Mouse (Mus musculus) CH12.LX (cell line): ENCODE data around the gene Gm49403. TPM values are rescaled to one million over a fixed set of nuclear protein-coding genes. Genes with fewer than 3 reads are reported as not detected.

ENCODE experiments used
- DNase-seq: peaks from one replicate; pipeline ENCODE4 v3.0.0-alpha.2; 2013; ENCODE audit errors: extremely low read depth
- H3K27ac ChIP-seq: 2 replicates; pipeline ENCODE4 v1.5.1; 2012; ENCODE audit warnings: low read depth, mild to moderate bottlenecking, control low read depth, moderate library complexity; ENCODE audit not compliant: insufficient read depth
- H3K27me3 ChIP-seq: replicated peaks from 2 replicates; pipeline ENCODE3; 2012; ENCODE audit warnings: inconsistent platforms
- H3K36me3 ChIP-seq, 2 experiments: replicated peaks in 1 of 2; 2 replicates each; pipeline versions ENCODE3 to v1.6.1; 2012; ENCODE audit warnings: inconsistent platforms in 1 of 2, low read length in 1 of 2, mild to moderate bottlenecking in 1 of 2, mixed read lengths in 1 of 2, moderate library complexity in 1 of 2; ENCODE audit not compliant: control insufficient read depth in 1 of 2, insufficient read depth in 1 of 2
- H3K4me1 ChIP-seq, 2 experiments: 2 replicates each; pipeline ENCODE4 v1.6.1; 2012; ENCODE audit warnings: inconsistent platforms in 1 of 2, moderate library complexity in 1 of 2; ENCODE audit not compliant: insufficient read depth in 2 of 2, control insufficient read depth in 1 of 2
- H3K4me2 ChIP-seq: 2 replicates; pipeline ENCODE4 v1.6.1; 2012; ENCODE audit warnings: low read depth, mild to moderate bottlenecking, control low read depth; ENCODE audit not compliant: poor library complexity, insufficient read depth, severe bottlenecking
- H3K4me3 ChIP-seq, 3 experiments: fragments of 150-350 bp in 1 of 3; sonication (generic) in 1 of 3; replicated peaks in 1 of 3; 2 replicates each; pipeline versions ENCODE3 to v1.5.1; 2011 to 2012; ENCODE audit warnings: low read depth in 2 of 3, low read length in 2 of 3, mild to moderate bottlenecking in 2 of 3, moderate library complexity in 2 of 3, control low read depth in 1 of 3, improper control_type of control experiment in 1 of 3, inconsistent platforms in 1 of 3, mixed read lengths in 1 of 3; ENCODE audit not compliant: poor library complexity in 1 of 3
- H3K79me2 ChIP-seq: replicated peaks from 2 replicates; pipeline ENCODE4 v1.6.1; 2012; ENCODE audit warnings: mild to moderate bottlenecking, moderate library complexity; ENCODE audit not compliant: control insufficient read depth, poor library complexity, insufficient read depth, severe bottlenecking; ENCODE audit errors: extremely low read depth
- H3K9ac ChIP-seq: 2 replicates; pipeline ENCODE4 v1.6.1; 2012; ENCODE audit warnings: low read depth, mild to moderate bottlenecking, control low read depth, moderate library complexity; ENCODE audit not compliant: insufficient read depth
- H3K9me3 ChIP-seq: replicated peaks from 2 replicates; pipeline ENCODE3; 2012; ENCODE audit warnings: low read length, inconsistent platforms, mixed read lengths
- BHLHE40 ChIP-seq: IDR thresholded peaks from 2 replicates; pipeline ENCODE4 v1.6.1; 2011; ENCODE audit warnings: mild to moderate bottlenecking, low read depth, low read length, improper control_type of control experiment
- CHD1 ChIP-seq: IDR thresholded peaks from 2 replicates; pipeline ENCODE4 v1.6.1; 2012; ENCODE audit warnings: low read depth, low read length, improper control_type of control experiment, inconsistent platforms
- E2F4 ChIP-seq: IDR thresholded peaks from 2 replicates; pipeline ENCODE4 v1.6.1; 2011; ENCODE audit warnings: low read depth, low read length, improper control_type of control experiment; ENCODE audit not compliant: insufficient replicate concordance
- EP300 ChIP-seq: IDR thresholded peaks from 2 replicates; pipeline ENCODE4 v1.6.1; 2011; ENCODE audit warnings: low read length, improper control_type of control experiment
- GABPA ChIP-seq: IDR thresholded peaks from 2 replicates; pipeline ENCODE4 v1.6.1; 2012; ENCODE audit warnings: low read depth, low read length, improper control_type of control experiment, inconsistent platforms; ENCODE audit not compliant: insufficient replicate concordance
- IRF4 ChIP-seq: IDR thresholded peaks from 2 replicates; pipeline ENCODE4 v1.6.1; 2014; ENCODE audit warnings: low read depth, mild to moderate bottlenecking, inconsistent platforms, low read length, improper control_type of control experiment
- JUN ChIP-seq: IDR thresholded peaks from 2 replicates; pipeline ENCODE4 v1.6.1; 2011; ENCODE audit warnings: low read depth, mild to moderate bottlenecking, low read length, improper control_type of control experiment, moderate library complexity; ENCODE audit not compliant: insufficient read depth
- KAT2A ChIP-seq: IDR thresholded peaks from 2 replicates; pipeline ENCODE4 v1.6.1; 2012; ENCODE audit warnings: low read length, improper control_type of control experiment, inconsistent platforms; ENCODE audit not compliant: insufficient replicate concordance
- MAFK ChIP-seq: IDR thresholded peaks from 2 replicates; pipeline ENCODE4 v1.6.1; 2011; ENCODE audit warnings: low read length, improper control_type of control experiment; ENCODE audit not compliant: insufficient replicate concordance
- MAX ChIP-seq: IDR thresholded peaks from 2 replicates; pipeline ENCODE4 v1.6.1; 2011; ENCODE audit warnings: low read length, improper control_type of control experiment
- MAZ ChIP-seq: IDR thresholded peaks from 2 replicates; pipeline ENCODE4 v1.6.1; 2012; ENCODE audit warnings: low read depth, mild to moderate bottlenecking, inconsistent platforms, low read length, improper control_type of control experiment, moderate library complexity
- MEF2A ChIP-seq: IDR thresholded peaks from 2 replicates; pipeline ENCODE4 v1.6.1; 2014; ENCODE audit warnings: low read depth, mild to moderate bottlenecking, inconsistent platforms, low read length, improper control_type of control experiment, borderline replicate concordance
- MXI1 ChIP-seq: IDR thresholded peaks from 2 replicates; pipeline ENCODE4 v1.6.1; 2011; ENCODE audit warnings: mild to moderate bottlenecking, low read depth, low read length, improper control_type of control experiment
- MYC ChIP-seq: IDR thresholded peaks from 2 replicates; pipeline ENCODE4 v1.6.1; 2011; ENCODE audit warnings: low read depth, mild to moderate bottlenecking, improper control_type of control experiment, low read length
- NELFE ChIP-seq: IDR thresholded peaks from 2 replicates; pipeline ENCODE4 v1.6.1; 2011; ENCODE audit warnings: low read depth, low read length, improper control_type of control experiment
- POLR2AphosphoS2 ChIP-seq: IDR thresholded peaks from 2 replicates; pipeline ENCODE4 v1.6.1; 2011; ENCODE audit warnings: low read depth, low read length, improper control_type of control experiment
- RAD21 ChIP-seq: IDR thresholded peaks from 2 replicates; pipeline ENCODE4 v1.6.1; 2011; ENCODE audit warnings: low read depth, mild to moderate bottlenecking, low read length, improper control_type of control experiment, moderate library complexity
- RCOR1 ChIP-seq: conservative IDR thresholded peaks from 2 replicates; pipeline ENCODE4 v1.6.1; 2012; ENCODE audit warnings: low read depth, mild to moderate bottlenecking, inconsistent platforms, low read length, improper control_type of control experiment
- SMC3 ChIP-seq: IDR thresholded peaks from 2 replicates; pipeline ENCODE4 v1.6.1; 2011; ENCODE audit warnings: low read depth, low read length, improper control_type of control experiment
- TBP ChIP-seq: conservative IDR thresholded peaks from 2 replicates; pipeline ENCODE4 v1.6.1; 2011; ENCODE audit warnings: low read depth, low read length, improper control_type of control experiment
- UBTF ChIP-seq: IDR thresholded peaks from 2 replicates; pipeline ENCODE4 v1.6.1; 2012; ENCODE audit warnings: low read depth, mild to moderate bottlenecking, inconsistent platforms, low read length, improper control_type of control experiment, moderate library complexity
- USF1 ChIP-seq: IDR thresholded peaks from 2 replicates; pipeline ENCODE4 v1.6.1; 2014; ENCODE audit warnings: low read depth, mild to moderate bottlenecking, inconsistent platforms, low read length, improper control_type of control experiment
- USF2 ChIP-seq: conservative IDR thresholded peaks from 2 replicates; pipeline ENCODE4 v1.6.1; 2011; ENCODE audit warnings: low read depth, low read length, improper control_type of control experiment
- ZC3H11A ChIP-seq: IDR thresholded peaks from 2 replicates; pipeline ENCODE4 v1.6.1; 2012; ENCODE audit warnings: low read depth, mild to moderate bottlenecking, inconsistent platforms, low read length, improper control_type of control experiment
- ZKSCAN1 ChIP-seq: IDR thresholded peaks from 2 replicates; pipeline ENCODE4 v1.6.1; 2012; ENCODE audit warnings: low read depth, inconsistent platforms, low read length, improper control_type of control experiment, borderline replicate concordance
- ZMIZ1 ChIP-seq: IDR thresholded peaks from 2 replicates; pipeline ENCODE4 v1.6.1; 2012; ENCODE audit warnings: low read depth, mild to moderate bottlenecking, inconsistent platforms, low read length, improper control_type of control experiment
- ZNF384 ChIP-seq: IDR thresholded peaks from 2 replicates; pipeline ENCODE4 v1.6.1; 2012; ENCODE audit warnings: low read depth, low read length, improper control_type of control experiment, inconsistent platforms
- dilution Hi-C: fragments of 300-500 bp; cut with MboI; formaldehyde crosslinking; loops from 2 replicates; pipeline ENCODE4 v1.14.3; 2020; ENCODE audit warnings: low sequenced_read_pairs; ENCODE audit not compliant: extremely low pct_unique_long_range_greater_than_20kb, extremely low pct_ligation_motif_present
- in situ Hi-C: fragments of 300-500 bp; cut with MboI; formaldehyde crosslinking; loops from 3 replicates; pipeline ENCODE4 v1.14.3; 2019; ENCODE audit warnings: low sequenced_read_pairs, low pct_ligation_motif_present, low pct_unique_long_range_greater_than_20kb, mixed read lengths
- polyA plus RNA-seq: library from polyadenylated mRNA; unstranded; fragments of >175 nt; gene quantifications from 2 replicates; pipeline ENCODE4 v1.2.1, GENCODE M21; 2012; ENCODE audit warnings: low read depth; ENCODE audit not compliant: insufficient read length
- total RNA-seq, 2 experiments: library from RNA; depleted of rRNA; stranded (reverse); fragments of 300-350 nt in 1 of 2; fragments of >200 nt in 1 of 2; gene quantifications; 2 replicates each; pipeline ENCODE4 v1.2.3; 2012 to 2014

Gm49403 gene
- total and polyA plus RNA-seq, 3 experiments, result not detected

GRCm38 (mm10) chr19:8886916-8887584, 3.3 kb downstream of the Gm49403 start (continued):
- TF ChIP-seq MAX (no peak), SMC3 (no peak; the same call in 1 of the 2 replicates), USF2 (no peak), CHD1 (peak; percentile 27), JUN (no peak), MYC (no peak), RAD21 (no peak), MEF2A (no peak), GABPA (no peak), IRF4 (no peak), RCOR1 (no peak), EP300 (no peak), ZKSCAN1 (no peak), USF1 (no peak), KAT2A (0 out of 2 replicates have a peak, but pooled peaks have one; percentile 41), ZC3H11A (no peak), ZNF384 (no peak), MAFK (no peak), TBP (no peak), E2F4 (no peak), UBTF (no peak)
- TF ChIP-seq, all 38 proteins: peak for 9

GRCm38 (mm10) chr19:8887585-8888463, 4.1 kb downstream of the Gm49403 start:
- in situ Hi-C loops (no loop called here), dilution Hi-C loops (no loop called here)
- peaks cover 26% of the 10 kb centered on the region for H3K79me2 ChIP-seq
- H3K4me2 ChIP-seq, result peak overlapping the region; percentile 66
- peak overlapping the region; percentile 95 for H3K9ac ChIP-seq
- no peak for TF ChIP-seq RAD21
- TF ChIP-seq MXI1, result peak; percentile 71
- no peak; the same call in 1 of the 2 replicates for TF ChIP-seq ZMIZ1
- TF ChIP-seq MYC, result peak; percentile 91
- TF ChIP-seq MAZ, result 0 out of 2 replicates have a peak, but pooled peaks have one; percentile 3
- TF ChIP-seq BHLHE40, result peak; percentile 40; the same call in 1 of the 2 replicates
- no peak for TF ChIP-seq MAFK
- peak; percentile 57; the same call in 1 of the 2 replicates for TF ChIP-seq POLR2AphosphoS2
- TF ChIP-seq RCOR1, result no peak
- TF ChIP-seq NELFE, result no peak
- peak; percentile 78 for TF ChIP-seq MAX
- H3K27me3 ChIP-seq, result no peaks in the 10 kb centered on the region
- H3K9me3 ChIP-seq, result no peaks in the 10 kb centered on the region
- H3K4me3 ChIP-seq, result peak overlapping the region; percentile 68 to 77 (median 74)
- H3K36me3 ChIP-seq, result peaks cover 14 to 22% of the 10 kb centered on the region in 2 experiments
- H3K27ac ChIP-seq, result peak overlapping the region; percentile 5; the same call in 1 of the 2 replicates
- peaks cover 0 to 32% of the 10 kb centered on the region in 2 experiments; a peak in 2 of 4 replicates for H3K4me1 ChIP-seq
- DNase-seq, result no peak
